Mouse (Mus musculus) forebrain, postnatal 0 days (tissue): ENCODE results near the gene Smpd3. TPM values are rescaled to one million over a fixed set of nuclear protein-coding genes. Genes with fewer than 3 reads are reported as not detected.

Experiments used
- ATAC-seq: fragments of 200-750 bp; cut with Nextera tagmentation; 2 replicates; pipeline ENCODE4 v1.8.0; 2017; ENCODE audit warnings: mild to moderate bottlenecking, moderate library complexity
- DNase-seq: peaks from one replicate; pipeline ENCODE4 v3.0.0-alpha.2; 2015
- H3K27ac ChIP-seq: fragments of 300-500 bp; sonication (generic); 2 replicates; pipeline ENCODE4 v1.5.1; 2014; ENCODE audit warnings: low read depth, mild to moderate bottlenecking, antibody characterized with exemption, low read length, moderate library complexity, mixed read lengths
- H3K27me3 ChIP-seq: fragments of 300-500 bp; sonication (generic); 2 replicates; pipeline ENCODE4 v1.6.1; 2014; ENCODE audit warnings: mild to moderate bottlenecking, low read length, mixed read lengths; ENCODE audit not compliant: insufficient read depth
- H3K36me3 ChIP-seq: fragments of 300-500 bp; sonication (generic); 2 replicates; pipeline ENCODE4 v1.6.1; 2014; ENCODE audit warnings: mild to moderate bottlenecking, moderate library complexity; ENCODE audit not compliant: insufficient read depth
- H3K4me1 ChIP-seq: fragments of 300-500 bp; sonication (generic); 2 replicates; pipeline ENCODE4 v1.6.1; 2014; ENCODE audit warnings: antibody characterized with exemption; ENCODE audit not compliant: insufficient read depth
- H3K4me2 ChIP-seq: fragments of 300-500 bp; sonication (generic); 2 replicates; pipeline ENCODE4 v1.6.1; 2014; ENCODE audit warnings: low read depth, mild to moderate bottlenecking, moderate library complexity
- H3K4me3 ChIP-seq: fragments of 300-500 bp; sonication (generic); 2 replicates; pipeline ENCODE4 v1.5.1; 2014; ENCODE audit warnings: low read depth, low read length, mixed read lengths
- H3K9ac ChIP-seq: fragments of 300-500 bp; sonication (generic); 2 replicates; pipeline ENCODE4 v1.6.1; 2014; ENCODE audit warnings: mild to moderate bottlenecking
- H3K9me3 ChIP-seq: fragments of 300-500 bp; sonication (generic); 2 replicates; pipeline ENCODE4 v1.6.1; 2016; ENCODE audit warnings: low read length
- CTCF ChIP-seq: sonication (generic); IDR thresholded peaks from 2 replicates; pipeline ENCODE4 v1.5.1; 2016; ENCODE audit warnings: antibody characterized with exemption, control low read depth, low read depth
- WGBS: fragments of 180-500 bp; shearing (Covaris S2); extraction: QIAGEN DNeasy Blood & Tissue Kit; methylation state at CpG from one replicate; pipeline ENCODE4 v1.1.7; 2014; 5-methylcytosine and 5-hydroxymethylcytosine counted together
- polyA plus RNA-seq: library from polyadenylated mRNA; unstranded; fragments of >200 nt; fragmentation: Nextera tagmentation; extraction: Ambion mirVana; gene quantifications from 2 replicates; pipeline ENCODE4 v1.2.1, GENCODE M21; 2015
- total RNA-seq: library from RNA; depleted of rRNA; stranded (reverse); fragments of >200 nt; gene quantifications from 2 replicates; pipeline ENCODE4 v1.2.3, GENCODE M21; 2014

Smpd3 gene
- total and polyA plus RNA-seq, 2 experiments from 2014 or later = 84.8 to 114 TPM

- ATAC-seq = no peak
- Histone ChIP-seq H3K27me3 (no peaks in the 10 kb centered on the region), H3K4me2 (no peak overlapping the region), H3K9me3 (no peaks in the 10 kb centered on the region), H3K9ac (no peak overlapping the region), H3K4me1 (peaks cover 10% of the 10 kb centered on the region; the same call in 1 of the 2 replicates), H3K4me3 (no peak overlapping the region), H3K27ac (no peak overlapping the region), H3K36me3 (no peaks in the 10 kb centered on the region)
- 49% methylated on average over 8 of the region's 8 CpGs for WGBS
- DNase-seq = no peak
- no peak for TF ChIP-seq CTCF
Measured at GRCm38 (mm10) chr8:106333346-106333745, 4.4 kb downstream of the Smpd3 start.

GRCm38 (mm10) chr8:106332498-106332897, 5.3 kb downstream of the Smpd3 start:
- H3K4me2 ChIP-seq = no peak overlapping the region
- no peak overlapping the region for H3K4me3 ChIP-seq
- H3K9me3 ChIP-seq = no peaks in the 10 kb centered on the region
- DNase-seq (no peak), ATAC-seq (no peak)
- no peak overlapping the region for H3K9ac ChIP-seq
- peaks cover 10% of the 10 kb centered on the region; the same call in 1 of the 2 replicates for H3K4me1 ChIP-seq
- H3K27me3 ChIP-seq = no peaks in the 10 kb centered on the region
- TF ChIP-seq CTCF = no peak
- no peaks in the 10 kb centered on the region for H3K36me3 ChIP-seq
- WGBS = 72% methylated on average over 4 of the region's 4 CpGs
- H3K27ac ChIP-seq = no peak overlapping the region

- H3K4me3 ChIP-seq = no peak overlapping the region
- no peaks in the 10 kb centered on the region for H3K27me3 ChIP-seq
- TF ChIP-seq CTCF = no peak
- H3K4me1 ChIP-seq = peaks cover 4% of the 10 kb centered on the region; the same call in 1 of the 2 replicates
- ATAC-seq (no peak), DNase-seq (no peak)
- H3K27ac ChIP-seq = no peak overlapping the region; the same call in 1 of the 2 replicates
- no peaks in the 10 kb centered on the region for H3K9me3 ChIP-seq
- WGBS = 68% methylated on average over 4 of the region's 4 CpGs
- H3K4me2 ChIP-seq = no peak overlapping the region
- H3K36me3 ChIP-seq = 0 out of 2 replicates have a peak, but pooled peaks cover 4% of the 10 kb centered on the region
- no peak overlapping the region for H3K9ac ChIP-seq
Measured at GRCm38 (mm10) chr8:106326624-106327023, 11.2 kb downstream of the Smpd3 start.

GRCm38 (mm10) chr8:106321434-106321833, 16.4 kb downstream of the Smpd3 start:
- no peaks in the 10 kb centered on the region for H3K27me3 ChIP-seq
- H3K27ac ChIP-seq = no peak overlapping the region
- H3K9me3 ChIP-seq = no peaks in the 10 kb centered on the region
- H3K4me2 ChIP-seq = no peak overlapping the region
- no peak overlapping the region for H3K9ac ChIP-seq
- WGBS = 78% methylated on average over 7 of the region's 7 CpGs
- no peak for TF ChIP-seq CTCF
- H3K4me3 ChIP-seq = no peak overlapping the region
- DNase-seq (no peak), ATAC-seq (no peak)
- H3K4me1 ChIP-seq = peaks cover 9% of the 10 kb centered on the region; the same call in 1 of the 2 replicates
- H3K36me3 ChIP-seq = no peaks in the 10 kb centered on the region

- no peak overlapping the region for H3K4me2 ChIP-seq
- H3K27me3 ChIP-seq = no peaks in the 10 kb centered on the region
- ATAC-seq = no peak
- TF ChIP-seq CTCF = no peak
- no peaks in the 10 kb centered on the region for H3K36me3 ChIP-seq
- H3K27ac ChIP-seq = no peak overlapping the region
- H3K4me3 ChIP-seq = no peak overlapping the region
- peaks cover 9% of the 10 kb centered on the region; the same call in 1 of the 2 replicates for H3K4me1 ChIP-seq
- DNase-seq = no peak
- no peaks in the 10 kb centered on the region for H3K9me3 ChIP-seq
- 52% methylated on average over 6 of the region's 6 CpGs for WGBS
- no peak overlapping the region for H3K9ac ChIP-seq
Measured at GRCm38 (mm10) chr8:106320002-106320401, 17.8 kb downstream of the Smpd3 start.

GRCm38 (mm10) chr8:106317091-106317490, 20.7 kb downstream of the Smpd3 start:
- Histone ChIP-seq H3K4me1 (peaks cover 9% of the 10 kb centered on the region; the same call in 1 of the 2 replicates), H3K27me3 (no peaks in the 10 kb centered on the region), H3K36me3 (no peaks in the 10 kb centered on the region), H3K4me2 (no peak overlapping the region), H3K4me3 (no peak overlapping the region), H3K9me3 (no peaks in the 10 kb centered on the region), H3K9ac (no peak overlapping the region), H3K27ac (no peak overlapping the region)
- no peak for TF ChIP-seq CTCF
- whole genome bisulfite sequencing = 73% methylated on average over 4 of the region's 4 CpGs
- ATAC-seq (no peak), DNase-seq (no peak)

- no peak for TF ChIP-seq CTCF
- 83% methylated on average over 10 of the region's 10 CpGs for WGBS
- no peaks in the 10 kb centered on the region for H3K27me3 ChIP-seq
- no peak overlapping the region for H3K4me3 ChIP-seq
- H3K36me3 ChIP-seq = no peaks in the 10 kb centered on the region
- no peak overlapping the region; the same call in 1 of the 2 replicates for H3K27ac ChIP-seq
- peaks cover 5% of the 10 kb centered on the region; the same call in 1 of the 2 replicates for H3K4me1 ChIP-seq
- ATAC-seq (no peak), DNase-seq (no peak)
- no peak overlapping the region for H3K4me2 ChIP-seq
- H3K9ac ChIP-seq = no peak overlapping the region
- no peaks in the 10 kb centered on the region for H3K9me3 ChIP-seq
Measured at GRCm38 (mm10) chr8:106316506-106316905, 21.3 kb downstream of the Smpd3 start.
